Mouse (Mus musculus): ENCODE measurements around the gene Gast. TPM values are rescaled to one million over a fixed set of nuclear protein-coding genes. Genes with fewer than 3 reads are reported as not detected.
A peak's percentile ranks its signal among the peaks of the same experiment; 100 is the strongest.
"Not testable (repeated sequence)": the region's sequence is repeated elsewhere in the genome, so short reads cannot be mapped to it uniquely, and the experiment has no call there.

Gene Gast
- 0.60 and 0.66 TPM in 2 replicates for polyA plus RNA-seq (2012; rRNA removed)

DNA sequence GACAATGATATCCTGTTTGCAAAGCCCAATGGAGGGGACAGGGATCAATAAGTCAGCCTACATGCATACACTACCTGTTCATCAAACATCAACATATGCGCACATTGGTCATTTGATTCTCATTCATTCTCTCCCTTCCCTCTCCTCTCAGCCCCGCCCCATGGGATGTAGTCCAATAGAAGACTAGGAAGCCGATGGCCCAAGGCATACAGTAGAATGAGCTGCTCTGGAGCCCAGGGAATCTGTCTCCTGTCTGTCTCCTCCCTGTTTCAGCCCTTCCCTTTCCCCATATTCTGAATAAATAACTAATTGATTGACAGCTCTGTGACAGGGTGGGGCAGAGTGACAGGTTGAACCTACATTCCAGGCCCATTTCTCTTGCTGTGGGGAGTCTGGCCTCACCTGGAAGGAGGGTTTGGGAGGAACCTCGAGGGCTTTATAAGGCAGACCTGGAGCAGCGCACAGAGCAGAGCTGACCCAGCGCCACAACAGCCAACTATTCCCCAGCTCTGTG lies at the start of gene Gast:
Gene Gast, plus strand, starts transcription at position 464 of the 514 bp plus-strand sequence.
- DNase-seq (ENCODE audit: low read depth), result no peak
- no peak for TF ChIP-seq POLR2A (IDR thresholded peaks at IDR 0.05; ENCODE audit: borderline replicate concordance, extremely low read depth, insufficient read depth, insufficient read length, poor library complexity, severe bottlenecking)

DNA sequence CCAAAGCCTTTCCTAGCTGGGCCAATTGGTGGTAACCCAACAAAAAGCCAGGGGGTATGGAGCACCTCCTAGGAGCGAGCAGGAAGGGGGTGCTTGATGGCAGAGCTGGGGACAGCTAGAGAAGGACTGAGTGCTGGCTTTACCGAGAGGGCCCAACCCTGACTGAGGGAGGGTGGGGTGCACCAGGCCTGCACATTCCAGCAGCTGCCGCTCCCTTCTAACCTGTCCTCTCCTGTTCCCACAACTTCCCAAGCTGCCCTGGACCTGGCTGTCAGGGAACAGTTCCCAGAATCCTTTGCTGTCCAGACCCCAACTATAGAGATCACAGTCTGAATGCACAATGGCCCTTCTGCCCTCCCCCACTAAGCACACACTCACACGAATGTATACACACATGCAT lies 49.2 kb upstream of the Gast start:
- no peak for TF ChIP-seq CTCF (IDR thresholded peaks at IDR 0.05; ENCODE audit: borderline replicate concordance, extremely low read depth, insufficient read depth, insufficient read length)
- DNase-seq (ENCODE audit: low read depth), result no peak

- DNase-seq (ENCODE audit: low read depth), result peak; percentile 30
- TF ChIP-seq POLR2A (IDR thresholded peaks at IDR 0.05; ENCODE audit: borderline replicate concordance, extremely low read depth, insufficient read depth, insufficient read length, poor library complexity, severe bottlenecking) (no peak), CTCF (IDR thresholded peaks at IDR 0.05; ENCODE audit: borderline replicate concordance, extremely low read depth, insufficient read depth, insufficient read length) (no peak)
These were observed 47.2 kb upstream of the Gast start for GRCm38 (mm10) chr11:100287024-100287423.

- no peak for DNase-seq (ENCODE audit: low read depth)
- TF ChIP-seq CTCF (IDR thresholded peaks at IDR 0.05; ENCODE audit: borderline replicate concordance, extremely low read depth, insufficient read depth, insufficient read length), result no peak
These were observed 45.3 kb upstream of the Gast start for GRCm38 (mm10) chr11:100288942-100289341.

GRCm38 (mm10) chr11:100290235-100290634 lies 44.0 kb upstream of the Gast start:
- DNase-seq (ENCODE audit: low read depth), result peak; percentile 34
- no peak for TF ChIP-seq POLR2A (IDR thresholded peaks at IDR 0.05; ENCODE audit: borderline replicate concordance, extremely low read depth, insufficient read depth, insufficient read length, poor library complexity, severe bottlenecking)
- TF ChIP-seq CTCF (IDR thresholded peaks at IDR 0.05; ENCODE audit: borderline replicate concordance, extremely low read depth, insufficient read depth, insufficient read length), result no peak

DNA sequence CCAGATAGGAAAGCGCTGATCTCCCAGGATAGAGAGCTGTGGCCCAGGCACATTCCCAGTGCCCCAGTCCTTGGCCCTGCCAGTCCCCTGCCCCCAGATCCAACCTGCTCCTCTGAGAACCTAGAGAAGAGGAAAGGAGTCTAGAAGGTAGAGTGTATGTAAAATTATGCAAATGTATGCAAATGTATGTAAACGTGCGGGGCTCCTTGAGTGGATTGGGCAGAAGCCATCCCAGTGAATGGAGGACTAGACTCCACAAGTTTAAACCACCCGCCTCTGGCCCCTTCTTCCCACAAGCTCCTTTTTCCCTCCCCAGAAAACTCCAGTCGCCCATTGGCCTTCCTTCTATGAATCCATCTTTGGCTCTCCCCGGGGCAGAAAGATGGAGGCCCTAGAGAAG lies 41.3 kb upstream of the Gast start:
- peak; percentile 75 for DNase-seq (ENCODE audit: low read depth)
- no peak for TF ChIP-seq CTCF (IDR thresholded peaks at IDR 0.05; ENCODE audit: borderline replicate concordance, extremely low read depth, insufficient read depth, insufficient read length)
- TF ChIP-seq POLR2A (IDR thresholded peaks at IDR 0.05; ENCODE audit: borderline replicate concordance, extremely low read depth, insufficient read depth, insufficient read length, poor library complexity, severe bottlenecking), result no peak

DNA sequence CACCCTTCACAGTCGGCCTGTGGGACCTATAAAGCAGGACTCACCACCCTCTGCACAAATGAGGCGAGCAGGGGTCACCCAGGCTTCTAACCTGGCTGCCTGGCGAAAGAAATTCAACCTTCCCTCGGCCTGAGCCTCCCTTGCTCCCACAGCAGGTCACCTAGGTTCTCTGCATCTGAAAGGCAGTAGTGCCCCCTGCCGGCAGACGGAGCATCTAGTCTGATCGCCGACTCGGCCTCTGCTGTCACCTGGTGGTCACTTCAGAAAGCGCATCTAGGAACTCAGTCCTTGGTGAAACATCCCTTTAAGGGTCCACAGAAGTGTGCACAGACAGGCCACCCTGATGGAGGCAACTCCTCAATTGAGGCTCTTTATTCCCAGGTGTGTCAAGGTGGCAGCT lies 38.9 kb upstream of the Gast start:
- DNase-seq (ENCODE audit: low read depth), result peak; percentile 91
- TF ChIP-seq CTCF (IDR thresholded peaks at IDR 0.05; ENCODE audit: borderline replicate concordance, extremely low read depth, insufficient read depth, insufficient read length), result peak; percentile 100
- no peak for TF ChIP-seq POLR2A (IDR thresholded peaks at IDR 0.05; ENCODE audit: borderline replicate concordance, extremely low read depth, insufficient read depth, insufficient read length, poor library complexity, severe bottlenecking)

DNA sequence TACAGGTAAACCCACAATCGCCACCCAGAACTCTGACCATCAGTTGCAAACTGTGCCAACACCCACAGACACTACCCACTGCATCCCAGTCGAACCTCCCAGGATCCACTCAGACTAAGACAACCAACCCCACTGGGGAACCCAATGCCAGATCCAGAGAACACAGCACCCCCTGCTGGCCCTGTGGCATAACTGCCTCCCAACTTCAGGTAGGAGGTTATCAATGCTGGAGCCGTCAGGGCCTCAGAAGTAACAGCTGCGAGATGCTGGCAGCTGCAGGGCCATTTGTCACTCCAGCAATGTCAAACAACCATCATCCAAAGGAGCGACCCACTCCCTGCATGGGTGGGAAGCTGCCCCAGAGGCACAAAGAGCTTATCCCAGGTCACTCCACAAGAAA lies 36.4 kb upstream of the Gast start:
- no peak for DNase-seq (ENCODE audit: low read depth)
- TF ChIP-seq POLR2A (IDR thresholded peaks at IDR 0.05; ENCODE audit: borderline replicate concordance, extremely low read depth, insufficient read depth, insufficient read length, poor library complexity, severe bottlenecking), result no peak
- TF ChIP-seq CTCF (IDR thresholded peaks at IDR 0.05; ENCODE audit: borderline replicate concordance, extremely low read depth, insufficient read depth, insufficient read length), result peak; percentile 55; the same call in 1 of the 2 replicates

- TF ChIP-seq CTCF (IDR thresholded peaks at IDR 0.05; ENCODE audit: borderline replicate concordance, extremely low read depth, insufficient read depth, insufficient read length), result peak; percentile 99
- TF ChIP-seq POLR2A (IDR thresholded peaks at IDR 0.05; ENCODE audit: borderline replicate concordance, extremely low read depth, insufficient read depth, insufficient read length, poor library complexity, severe bottlenecking), result no peak
- peak; percentile 82 for DNase-seq (ENCODE audit: low read depth)
These were observed 35.8 kb upstream of the Gast start for GRCm38 (mm10) chr11:100298274-100299036.

DNA sequence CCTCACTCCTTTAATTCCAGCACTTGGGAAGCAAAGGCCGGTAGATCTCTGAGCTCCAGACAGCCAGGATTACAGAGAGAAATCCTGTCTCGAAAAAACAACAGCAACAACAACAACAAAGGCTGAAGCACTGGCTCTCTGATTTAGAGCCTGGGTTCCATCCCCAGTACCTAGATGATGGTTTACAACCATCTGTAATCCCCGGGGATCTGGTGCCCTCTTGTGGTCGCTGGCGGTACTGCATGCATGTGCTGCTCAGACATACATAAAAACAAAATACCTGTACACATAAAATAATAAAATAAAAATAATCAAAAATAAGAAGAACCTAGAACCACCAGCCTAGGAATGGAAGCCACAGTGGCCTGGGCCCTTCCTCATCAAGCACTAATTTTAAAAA lies 33.9 kb upstream of the Gast start:
- no peak for TF ChIP-seq POLR2A (IDR thresholded peaks at IDR 0.05; ENCODE audit: borderline replicate concordance, extremely low read depth, insufficient read depth, insufficient read length, poor library complexity, severe bottlenecking)
- peak; percentile 95 for TF ChIP-seq CTCF (IDR thresholded peaks at IDR 0.05; ENCODE audit: borderline replicate concordance, extremely low read depth, insufficient read depth, insufficient read length)
- DNase-seq (ENCODE audit: low read depth), result peak; percentile 74

DNA sequence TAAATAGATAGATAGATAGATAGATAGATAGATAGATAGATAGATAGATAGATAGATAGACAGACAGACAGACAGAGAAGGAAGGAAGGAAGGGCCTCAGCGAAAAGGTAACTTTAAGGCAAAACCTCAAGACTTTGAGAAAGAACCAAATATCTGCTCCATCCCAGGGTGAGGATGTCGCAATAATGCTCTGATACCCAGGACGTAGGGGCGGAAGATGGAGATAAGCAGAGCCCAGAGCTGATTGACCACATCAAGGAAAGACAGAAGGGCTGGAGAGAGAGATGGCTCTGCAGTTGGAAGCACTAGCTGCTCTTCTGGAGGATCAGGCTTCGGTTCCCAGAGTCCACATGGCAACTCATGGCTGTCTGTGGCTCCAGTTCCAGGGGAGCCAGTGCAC lies 32.9 kb upstream of the Gast start:
- no peak for TF ChIP-seq POLR2A (IDR thresholded peaks at IDR 0.05; ENCODE audit: borderline replicate concordance, extremely low read depth, insufficient read depth, insufficient read length, poor library complexity, severe bottlenecking)
- no peak for TF ChIP-seq CTCF (IDR thresholded peaks at IDR 0.05; ENCODE audit: borderline replicate concordance, extremely low read depth, insufficient read depth, insufficient read length)
- DNase-seq (ENCODE audit: low read depth), result no peak

GRCm38 (mm10) chr11:100307900-100308299 lies 26.3 kb upstream of the Gast start:
- DNase-seq (ENCODE audit: low read depth), result no peak
- TF ChIP-seq CTCF (IDR thresholded peaks at IDR 0.05; ENCODE audit: borderline replicate concordance, extremely low read depth, insufficient read depth, insufficient read length), result no peak
- no peak for TF ChIP-seq POLR2A (IDR thresholded peaks at IDR 0.05; ENCODE audit: borderline replicate concordance, extremely low read depth, insufficient read depth, insufficient read length, poor library complexity, severe bottlenecking)

DNA sequence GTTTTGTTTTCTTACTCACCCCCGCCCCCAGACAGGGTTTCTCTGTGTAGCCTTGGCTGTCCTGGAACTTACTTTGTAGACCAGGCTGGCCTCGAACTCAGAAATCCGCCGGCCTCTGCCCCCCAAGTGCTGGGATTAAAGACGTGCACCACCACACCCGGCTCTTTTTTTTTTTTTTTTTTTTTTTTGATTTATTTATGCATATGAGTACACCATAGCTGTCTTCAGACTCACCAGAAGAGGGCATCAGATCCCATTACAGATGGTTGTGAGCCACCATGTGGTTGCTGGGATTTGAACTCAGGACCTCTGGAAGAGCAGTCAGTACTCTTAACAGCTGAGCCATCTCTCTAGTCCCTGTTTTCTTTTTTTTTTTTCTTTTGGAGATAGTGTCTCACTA lies 25.5 kb upstream of the Gast start:
- DNase-seq (ENCODE audit: low read depth), result not testable (repeated sequence)
